Mouse (Mus musculus) neural tube, embryonic 12.5 days (tissue): ENCODE results near the gene Fbxl12. TPM values are rescaled to one million over a fixed set of nuclear protein-coding genes. Genes with fewer than 3 reads are reported as not detected.
"Not testable (repeated sequence)": the region's sequence is repeated elsewhere in the genome, so short reads cannot be mapped to it uniquely, and the experiment has no call there.

Experiments
- ATAC-seq: fragments of 200-750 bp; cut with Nextera tagmentation; 2 replicates; pipeline ENCODE4 v1.8.0; 2017; ENCODE audit warnings: low read depth, mild to moderate bottlenecking, moderate TSS enrichment, moderate library complexity; ENCODE audit not compliant: low FRiP score
- H3K27ac ChIP-seq: fragments of 300-500 bp; sonication (generic); 2 replicates; pipeline ENCODE4 v1.5.1; 2016
- H3K27me3 ChIP-seq: fragments of 300-500 bp; sonication (generic); replicated peaks from 2 replicates; pipeline ENCODE4 v1.6.1; 2016; ENCODE audit warnings: mild to moderate bottlenecking
- H3K36me3 ChIP-seq: fragments of 300-500 bp; sonication (generic); 2 replicates; pipeline ENCODE4 v1.6.1; 2016; ENCODE audit warnings: mild to moderate bottlenecking
- H3K4me1 ChIP-seq: fragments of 300-500 bp; sonication (generic); 2 replicates; pipeline ENCODE4 v1.6.1; 2016
- H3K4me2 ChIP-seq: fragments of 300-500 bp; sonication (generic); replicated peaks from 2 replicates; pipeline ENCODE4 v1.6.1; 2016; ENCODE audit warnings: mild to moderate bottlenecking
- H3K4me3 ChIP-seq: fragments of 300-500 bp; sonication (generic); 2 replicates; pipeline ENCODE4 v1.5.1; 2016
- H3K9ac ChIP-seq: fragments of 300-500 bp; sonication (generic); 2 replicates; pipeline ENCODE4 v1.6.1; 2016; ENCODE audit warnings: mild to moderate bottlenecking
- H3K9me3 ChIP-seq: fragments of 300-500 bp; sonication (generic); 2 replicates; pipeline ENCODE4 v1.6.1; 2016; ENCODE audit warnings: mild to moderate bottlenecking
- WGBS: fragments of 180-500 bp; shearing (Covaris S2); methylation state at CpG from one replicate; pipeline ENCODE4 v1.1.7; 2016; 5-methylcytosine and 5-hydroxymethylcytosine counted together
- polyA plus RNA-seq: library from polyadenylated mRNA; unstranded; fragments of >200 nt; fragmentation: Nextera tagmentation; extraction: Ambion mirVana; gene quantifications from 2 replicates; pipeline ENCODE4 v1.2.1, GENCODE M21; 2016

The Fbxl12 gene
- polyA plus RNA-seq, 1 experiment from 2014 or later = 19.4 TPM

GRCm38 (mm10) chr9:20645121-20645520, 554 bp upstream of the Fbxl12 start:
- 6% methylated on average over 17 of the region's 17 CpGs for WGBS
- ATAC-seq = no peak

GRCm38 (mm10) chr9:20643781-20644180, 786 bp downstream of the Fbxl12 start:
- WGBS = 13% methylated on average over 13 of the region's 13 CpGs
- no peak overlapping the region for H3K27ac ChIP-seq
- H3K9ac ChIP-seq = peak overlapping the region; percentile 72
- ATAC-seq = no peak
- H3K27me3 ChIP-seq = no peaks in the 10 kb centered on the region
- peak overlapping the region; percentile 92 for H3K4me2 ChIP-seq
- H3K4me3 ChIP-seq = peak overlapping the region; percentile 76
- peaks cover 30% of the 10 kb centered on the region for H3K36me3 ChIP-seq
- peaks cover 31% of the 10 kb centered on the region for H3K4me1 ChIP-seq
- H3K9me3 ChIP-seq = no peaks in the 10 kb centered on the region

More at GRCm38 (mm10) chr9:20645121-20645520, 554 bp upstream of the Fbxl12 start:
- no peaks in the 10 kb centered on the region for H3K27me3 ChIP-seq
- peak overlapping the region; percentile 92 for H3K4me2 ChIP-seq
- H3K9ac ChIP-seq = peak overlapping the region; percentile 72
- H3K4me3 ChIP-seq = peak overlapping the region; percentile 76
- H3K4me1 ChIP-seq = peaks cover 31% of the 10 kb centered on the region
- no peaks in the 10 kb centered on the region for H3K9me3 ChIP-seq
- no peak overlapping the region for H3K27ac ChIP-seq
- peaks cover 33% of the 10 kb centered on the region for H3K36me3 ChIP-seq

- H3K4me3 ChIP-seq = peak overlapping the region; percentile 76
- peak overlapping the region; percentile 83 for H3K9ac ChIP-seq
- H3K4me2 ChIP-seq = peak overlapping the region; percentile 92
- H3K27me3 ChIP-seq = no peaks in the 10 kb centered on the region
- H3K9me3 ChIP-seq = no peaks in the 10 kb centered on the region
- H3K4me1 ChIP-seq = peaks cover 31% of the 10 kb centered on the region
- peaks cover 29% of the 10 kb centered on the region for H3K36me3 ChIP-seq
- peak; percentile 89 for ATAC-seq
- H3K27ac ChIP-seq = peak overlapping the region; percentile 79
- WGBS = 1% methylated on average over 30 of the region's 30 CpGs
These were observed 1.6 kb downstream of the Fbxl12 start for GRCm38 (mm10) chr9:20642896-20643466.

GRCm38 (mm10) chr9:20642101-20642895, 2.3 kb downstream of the Fbxl12 start, which contains the start of gene Ubl5:
TSS of gene Ubl5 (plus strand) at chr9:20642878.
- Histone ChIP-seq H3K9me3 (no peaks in the 10 kb centered on the region), H3K9ac (peak within 1 kb of the TSS; percentile 83), H3K27ac (peak within 1 kb of the TSS; percentile 79), H3K4me1 (peaks cover 31% of the 10 kb centered on the region), H3K4me2 (peak within 1 kb of the TSS; percentile 92), H3K36me3 (peaks cover 29% of the 10 kb centered on the region), H3K4me3 (peak within 1 kb of the TSS; percentile 76), H3K27me3 (no peaks in the 10 kb centered on the region)
- peak; percentile 87 for ATAC-seq
- WGBS = under 1% methylated on average over 51 of the region's 51 CpGs

GRCm38 (mm10) chr9:20641501-20641900, 3.1 kb downstream of the Fbxl12 start:
- WGBS = 38% methylated on average over 6 of the region's 6 CpGs
- H3K9ac ChIP-seq = peak overlapping the region; percentile 83
- peaks cover 28% of the 10 kb centered on the region for H3K36me3 ChIP-seq
- H3K27ac ChIP-seq = no peak overlapping the region
- peak overlapping the region; percentile 76 for H3K4me3 ChIP-seq
- peaks cover 31% of the 10 kb centered on the region for H3K4me1 ChIP-seq
- no peaks in the 10 kb centered on the region for H3K27me3 ChIP-seq
- ATAC-seq = no peak
- H3K9me3 ChIP-seq = no peaks in the 10 kb centered on the region
- peak overlapping the region; percentile 92 for H3K4me2 ChIP-seq

- Histone ChIP-seq H3K9me3 (no peaks in the 10 kb centered on the region), H3K27me3 (no peaks in the 10 kb centered on the region), H3K4me1 (peaks cover 21% of the 10 kb centered on the region), H3K4me3 (no peak overlapping the region), H3K4me2 (no peak overlapping the region), H3K36me3 (peaks cover 21% of the 10 kb centered on the region), H3K27ac (no peak overlapping the region), H3K9ac (no peak overlapping the region)
- WGBS = 94% methylated on average over 4 of the region's 4 CpGs
- ATAC-seq = no peak
These were observed 5.1 kb downstream of the Fbxl12 start for GRCm38 (mm10) chr9:20639486-20639885.

GRCm38 (mm10) chr9:20638552-20638951, 6.0 kb downstream of the Fbxl12 start:
- no peaks in the 10 kb centered on the region for H3K9me3 ChIP-seq
- no peak overlapping the region for H3K4me3 ChIP-seq
- H3K4me1 ChIP-seq = peaks cover 17% of the 10 kb centered on the region
- H3K27me3 ChIP-seq = no peaks in the 10 kb centered on the region
- no peak overlapping the region for H3K27ac ChIP-seq
- no peak for ATAC-seq
- WGBS = 95% methylated on average over 19 of the region's 19 CpGs
- H3K36me3 ChIP-seq = peaks cover 21% of the 10 kb centered on the region
- H3K9ac ChIP-seq = no peak overlapping the region
- no peak overlapping the region for H3K4me2 ChIP-seq

GRCm38 (mm10) chr9:20636790-20637189, 7.8 kb downstream of the Fbxl12 start:
- Histone ChIP-seq H3K4me1 (peaks cover 12% of the 10 kb centered on the region), H3K4me2 (no peak overlapping the region), H3K4me3 (no peak overlapping the region), H3K36me3 (peaks cover 21% of the 10 kb centered on the region), H3K9me3 (no peaks in the 10 kb centered on the region), H3K27ac (no peak overlapping the region), H3K9ac (no peak overlapping the region), H3K27me3 (no peaks in the 10 kb centered on the region)
- WGBS = 89% methylated on average over 2 of the region's 2 CpGs
- ATAC-seq = no peak

- Histone ChIP-seq H3K36me3 (peaks cover 21% of the 10 kb centered on the region), H3K4me2 (no peak overlapping the region), H3K9ac (no peak overlapping the region), H3K27me3 (no peaks in the 10 kb centered on the region), H3K4me3 (no peak overlapping the region), H3K27ac (no peak overlapping the region), H3K9me3 (no peaks in the 10 kb centered on the region), H3K4me1 (peaks cover 7% of the 10 kb centered on the region)
- no peak for ATAC-seq
- WGBS = 79% methylated on average over 3 of the region's 3 CpGs
These were observed 8.3 kb downstream of the Fbxl12 start for GRCm38 (mm10) chr9:20636256-20636655.

GRCm38 (mm10) chr9:20635676-20636075, 8.9 kb downstream of the Fbxl12 start:
- WGBS = 92% methylated on average over 8 of the region's 8 CpGs
- not testable (repeated sequence) for H3K4me3 ChIP-seq, H3K9me3 ChIP-seq, ATAC-seq, H3K4me2 ChIP-seq, H3K4me1 ChIP-seq, H3K27ac ChIP-seq, H3K9ac ChIP-seq, H3K27me3 ChIP-seq
- peaks cover 21% of the 10 kb centered on the region for H3K36me3 ChIP-seq

- H3K4me3 ChIP-seq = no peak overlapping the region
- H3K9me3 ChIP-seq = no peaks in the 10 kb centered on the region
- no peak overlapping the region for H3K27ac ChIP-seq
- no peak overlapping the region for H3K4me2 ChIP-seq
- no peak overlapping the region for H3K9ac ChIP-seq
- no peak for ATAC-seq
- 93% methylated on average over 2 of the region's 2 CpGs for WGBS
- no peaks in the 10 kb centered on the region; the same call in 1 of the 2 replicates for H3K36me3 ChIP-seq
- H3K27me3 ChIP-seq = no peaks in the 10 kb centered on the region
- H3K4me1 ChIP-seq = no peaks in the 10 kb centered on the region
These were observed 13.2 kb downstream of the Fbxl12 start for GRCm38 (mm10) chr9:20631332-20631731.

- Histone ChIP-seq H3K4me3 (no peak overlapping the region), H3K27me3 (no peaks in the 10 kb centered on the region), H3K36me3 (peaks cover 3% of the 10 kb centered on the region; the same call in 1 of the 2 replicates), H3K27ac (no peak overlapping the region), H3K9ac (no peak overlapping the region), H3K9me3 (no peaks in the 10 kb centered on the region), H3K4me2 (no peak overlapping the region), H3K4me1 (no peaks in the 10 kb centered on the region)
- no peak for ATAC-seq
- 88% methylated on average over 2 of the region's 2 CpGs for WGBS
These were observed 27.9 kb downstream of the Fbxl12 start for GRCm38 (mm10) chr9:20616685-20617084.
